Mouse (Mus musculus) neural tube, embryonic 14.5 days (tissue): ENCODE measurements at regions not wholly inside any gene's neighbourhood (a gene's known extent, or its start where the extent isn't known, plus 50 kb on each side); places are given as distances from the start of the nearest gene placed in this dataset.

ENCODE experiments used
- ATAC-seq: fragments of 200-750 bp; cut with Nextera tagmentation; 2 replicates; pipeline ENCODE4 v1.8.0; 2017; ENCODE audit warnings: low read depth, mild to moderate bottlenecking, moderate TSS enrichment, moderate library complexity
- H3K27ac ChIP-seq: fragments of 300-500 bp; sonication (generic); 2 replicates; pipeline ENCODE4 v1.5.1; 2014; ENCODE audit warnings: low read depth, mild to moderate bottlenecking, control low read depth, low read length, moderate library complexity, mixed read lengths
- H3K27me3 ChIP-seq: fragments of 300-500 bp; sonication (generic); 2 replicates; pipeline ENCODE4 v1.6.1; 2014; ENCODE audit warnings: low read length; ENCODE audit not compliant: control insufficient read depth, insufficient read depth
- H3K36me3 ChIP-seq: fragments of 300-500 bp; sonication (generic); 2 replicates; pipeline ENCODE4 v1.6.1; 2014; ENCODE audit warnings: low read length, mixed read lengths; ENCODE audit not compliant: control insufficient read depth, insufficient read depth
- H3K4me1 ChIP-seq: fragments of 300-500 bp; sonication (generic); 2 replicates; pipeline ENCODE4 v1.6.1; 2014; ENCODE audit warnings: low read length; ENCODE audit not compliant: control insufficient read depth, insufficient read depth
- H3K4me2 ChIP-seq: fragments of 300-500 bp; sonication (generic); 2 replicates; pipeline ENCODE4 v1.6.1; 2014; ENCODE audit warnings: mild to moderate bottlenecking, low read depth, low read length, control low read depth
- H3K4me3 ChIP-seq: fragments of 300-500 bp; sonication (generic); 2 replicates; pipeline ENCODE4 v1.5.1; 2014; ENCODE audit warnings: low read depth, low read length, control low read depth, mixed read lengths
- H3K9ac ChIP-seq: fragments of 300-500 bp; sonication (generic); replicated peaks from 2 replicates; pipeline ENCODE4 v1.6.1; 2014; ENCODE audit warnings: low read depth, mild to moderate bottlenecking, control low read depth, low read length, mixed read lengths
- H3K9me3 ChIP-seq: fragments of 300-500 bp; sonication (generic); 2 replicates; pipeline ENCODE4 v1.6.1; 2016; ENCODE audit warnings: low read length; ENCODE audit not compliant: control insufficient read depth
- WGBS: fragments of 180-500 bp; shearing (Covaris S2); extraction: QIAGEN DNeasy Blood & Tissue Kit; methylation state at CpG from one replicate; pipeline ENCODE4 v1.1.7; 2014; 5-methylcytosine and 5-hydroxymethylcytosine counted together

DNA sequence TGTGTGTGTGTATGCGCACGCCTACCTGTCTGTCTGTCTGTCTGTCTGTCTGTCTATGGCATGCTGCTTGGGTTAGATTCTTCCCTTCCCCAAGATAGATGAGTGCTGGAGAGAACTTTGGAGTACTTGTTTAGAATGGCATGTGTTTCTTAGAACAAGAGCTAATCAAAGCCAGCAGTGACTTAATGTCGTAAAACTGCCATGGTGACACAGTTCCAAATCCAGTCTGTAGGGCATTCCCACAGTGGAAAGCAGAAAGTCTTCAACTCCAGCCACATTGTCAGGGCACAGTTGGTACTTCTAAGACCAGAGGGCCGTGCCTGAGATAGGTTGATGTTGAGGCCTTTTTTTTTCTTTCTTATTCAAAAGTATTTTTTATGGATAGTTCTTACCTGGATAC lies 95.6 kb downstream of the Gm10604 start:
- Histone ChIP-seq H3K27me3 (no peaks in the 10 kb centered on the region), H3K36me3 (no peaks in the 10 kb centered on the region), H3K4me2 (no peak overlapping the region), H3K27ac (no peak overlapping the region), H3K9ac (no peak overlapping the region), H3K9me3 (no peaks in the 10 kb centered on the region), H3K4me1 (peaks cover 7% of the 10 kb centered on the region), H3K4me3 (no peak overlapping the region)
- no peak for ATAC-seq
- 85% methylated on average over 4 of the region's 4 CpGs for WGBS

DNA sequence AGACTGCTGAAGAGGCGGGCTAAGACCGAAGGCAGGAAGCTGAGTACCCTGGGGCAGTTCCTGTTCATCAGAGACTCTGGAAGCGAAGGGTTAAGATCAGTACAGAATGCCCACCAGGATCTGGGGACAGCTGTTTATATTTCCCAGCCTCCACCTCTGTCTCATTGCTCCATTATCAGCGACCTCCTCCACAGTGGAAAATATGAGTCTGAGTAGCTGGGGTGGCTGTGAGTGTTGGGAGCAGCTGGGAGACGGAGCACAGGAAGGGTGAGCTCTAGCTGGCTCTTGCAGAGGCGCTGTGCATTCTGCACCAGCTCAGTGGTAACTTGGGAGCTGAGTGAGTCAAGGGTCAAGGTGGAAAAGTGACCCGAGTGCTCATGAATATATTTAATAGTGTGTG lies 96.2 kb downstream of the Gm10604 start:
- no peaks in the 10 kb centered on the region for H3K27me3 ChIP-seq
- H3K4me1 ChIP-seq: peaks cover 7% of the 10 kb centered on the region
- H3K4me3 ChIP-seq: no peak overlapping the region
- no peak overlapping the region for H3K27ac ChIP-seq
- no peaks in the 10 kb centered on the region for H3K36me3 ChIP-seq
- no peak overlapping the region for H3K4me2 ChIP-seq
- WGBS: 57% methylated on average over 7 of the region's 7 CpGs
- H3K9ac ChIP-seq: no peak overlapping the region
- H3K9me3 ChIP-seq: no peaks in the 10 kb centered on the region
- ATAC-seq: no peak

DNA sequence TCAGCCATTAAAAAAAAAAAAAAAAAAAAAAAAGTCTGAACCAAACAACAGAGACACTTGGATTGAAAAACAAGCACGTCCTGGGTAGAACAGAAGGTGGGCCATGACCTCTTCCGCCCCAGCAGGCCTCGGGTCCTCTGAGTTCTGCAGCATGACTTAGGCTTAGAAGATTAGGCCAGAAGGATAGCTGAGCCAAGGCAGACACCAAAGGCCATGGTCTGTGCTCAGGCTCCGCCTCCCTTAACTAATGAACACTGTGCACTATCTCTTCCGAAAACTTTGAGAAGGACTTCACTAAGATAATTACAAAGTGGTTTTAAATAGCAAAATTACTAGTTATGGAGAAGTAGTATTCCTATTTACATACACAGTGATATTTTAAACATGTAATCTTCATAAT lies 97.8 kb downstream of the Gm10604 start:
- no peak for ATAC-seq
- Histone ChIP-seq H3K4me2 (no peak overlapping the region), H3K9ac (no peak overlapping the region), H3K36me3 (no peaks in the 10 kb centered on the region), H3K4me3 (no peak overlapping the region), H3K27ac (no peak overlapping the region), H3K27me3 (no peaks in the 10 kb centered on the region), H3K4me1 (peaks cover 7% of the 10 kb centered on the region), H3K9me3 (no peaks in the 10 kb centered on the region)
- 75% methylated on average over 5 of the region's 5 CpGs for WGBS

DNA sequence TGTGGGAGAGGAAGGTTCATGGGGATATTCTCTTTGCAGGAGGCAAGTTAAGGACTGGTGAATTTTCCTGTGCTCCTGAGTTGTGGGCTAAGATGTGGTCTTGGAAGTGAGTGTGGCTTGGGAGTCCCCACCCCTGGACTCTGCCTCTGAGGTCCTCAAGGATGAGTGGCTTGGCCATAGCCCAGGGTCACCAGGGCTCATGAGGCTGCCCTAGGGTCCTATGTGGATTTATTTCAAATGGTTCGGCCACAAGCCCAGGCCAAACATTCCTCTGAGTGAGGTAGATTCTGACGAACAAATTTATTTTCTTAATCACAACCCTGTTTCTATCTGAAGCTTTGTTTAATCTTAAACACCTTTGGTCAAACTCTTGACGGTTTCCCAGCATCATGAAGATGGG lies 98.4 kb downstream of the Gm10604 start:
- 92% methylated on average over 3 of the region's 3 CpGs for whole genome bisulfite sequencing
- peaks cover 7% of the 10 kb centered on the region for H3K4me1 ChIP-seq
- no peak overlapping the region for H3K4me3 ChIP-seq
- H3K9ac ChIP-seq: no peak overlapping the region
- H3K4me2 ChIP-seq: no peak overlapping the region
- no peak for ATAC-seq
- H3K9me3 ChIP-seq: no peaks in the 10 kb centered on the region
- no peaks in the 10 kb centered on the region for H3K27me3 ChIP-seq
- H3K36me3 ChIP-seq: no peaks in the 10 kb centered on the region
- no peak overlapping the region for H3K27ac ChIP-seq

DNA sequence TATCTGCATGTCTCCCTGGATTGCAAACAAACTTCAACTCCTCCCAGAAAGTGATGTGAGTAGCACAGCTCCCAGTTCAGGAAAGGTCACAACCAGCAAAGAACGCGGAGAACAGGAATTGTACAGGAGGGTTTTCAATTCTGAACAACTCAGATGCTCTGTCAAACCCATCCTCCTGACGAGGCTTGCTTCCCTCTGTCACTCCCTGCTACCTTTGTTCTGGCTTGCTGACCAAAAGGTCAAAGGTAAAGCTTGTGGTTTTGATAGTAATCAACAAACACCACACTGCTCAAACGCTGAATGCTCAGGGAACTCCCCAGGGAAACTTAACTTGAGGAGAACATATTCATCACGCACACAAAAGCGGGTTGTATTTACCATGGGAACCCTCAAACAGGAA lies 102.4 kb downstream of the Gm10604 start:
- no peaks in the 10 kb centered on the region for H3K4me1 ChIP-seq
- H3K27me3 ChIP-seq: no peaks in the 10 kb centered on the region
- WGBS: 79% methylated on average over 6 of the region's 6 CpGs
- H3K4me3 ChIP-seq: no peak overlapping the region
- H3K27ac ChIP-seq: no peak overlapping the region
- no peaks in the 10 kb centered on the region for H3K36me3 ChIP-seq
- no peak overlapping the region for H3K9ac ChIP-seq
- ATAC-seq: no peak
- H3K4me2 ChIP-seq: no peak overlapping the region
- H3K9me3 ChIP-seq: no peaks in the 10 kb centered on the region

DNA sequence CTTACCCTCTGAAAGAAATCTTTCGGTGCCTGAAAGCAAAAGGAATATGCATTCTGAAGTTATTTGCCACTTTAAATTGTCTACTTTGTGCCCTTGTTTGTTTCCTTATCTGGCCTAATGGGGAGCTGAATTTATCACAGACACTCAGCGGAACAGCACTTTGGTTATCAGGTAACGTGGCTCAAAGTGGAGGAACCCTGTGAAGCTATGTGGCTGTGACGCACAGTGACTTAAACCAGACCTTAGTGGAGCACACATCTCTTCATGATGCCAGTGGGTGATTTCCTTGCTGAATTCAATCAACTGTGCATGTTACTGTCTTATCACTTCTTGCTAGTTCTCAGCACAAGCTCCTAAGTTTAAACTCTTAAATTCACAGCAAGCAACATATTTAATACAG lies 103.1 kb downstream of the Gm10604 start:
- no peaks in the 10 kb centered on the region for H3K9me3 ChIP-seq
- H3K4me1 ChIP-seq: no peaks in the 10 kb centered on the region
- no peaks in the 10 kb centered on the region for H3K36me3 ChIP-seq
- H3K27ac ChIP-seq: no peak overlapping the region
- no peak overlapping the region for H3K4me3 ChIP-seq
- no peaks in the 10 kb centered on the region for H3K27me3 ChIP-seq
- no peak overlapping the region for H3K9ac ChIP-seq
- no peak overlapping the region for H3K4me2 ChIP-seq
- WGBS: 92% methylated on average over 4 of the region's 4 CpGs
- no peak for ATAC-seq

DNA sequence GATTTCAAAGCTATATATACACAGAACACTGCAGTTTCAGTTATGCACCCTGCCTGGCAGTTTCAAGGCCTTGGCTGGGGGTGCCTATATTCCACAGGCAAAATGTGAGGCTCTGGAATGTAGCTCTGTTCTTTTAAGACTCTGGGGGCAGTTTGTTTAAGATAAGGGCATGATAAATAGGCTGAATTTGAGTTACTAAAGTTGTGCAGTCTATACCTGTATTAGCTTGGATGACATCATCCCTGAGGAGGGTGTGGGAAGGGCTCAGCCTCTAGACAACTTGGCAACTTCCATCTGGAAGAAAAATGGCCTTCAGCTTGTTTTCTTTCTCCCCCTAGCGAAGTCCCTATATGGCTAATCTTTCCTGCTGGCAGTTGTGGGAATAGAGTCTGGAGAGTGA lies 105.1 kb downstream of the Gm10604 start:
- Histone ChIP-seq H3K4me2 (no peak overlapping the region), H3K27ac (no peak overlapping the region), H3K27me3 (no peaks in the 10 kb centered on the region), H3K9me3 (no peaks in the 10 kb centered on the region), H3K9ac (no peak overlapping the region), H3K4me1 (no peaks in the 10 kb centered on the region), H3K36me3 (no peaks in the 10 kb centered on the region), H3K4me3 (no peak overlapping the region)
- WGBS: 73% methylated on average over 1 of the region's 1 CpGs
- ATAC-seq: no peak

DNA sequence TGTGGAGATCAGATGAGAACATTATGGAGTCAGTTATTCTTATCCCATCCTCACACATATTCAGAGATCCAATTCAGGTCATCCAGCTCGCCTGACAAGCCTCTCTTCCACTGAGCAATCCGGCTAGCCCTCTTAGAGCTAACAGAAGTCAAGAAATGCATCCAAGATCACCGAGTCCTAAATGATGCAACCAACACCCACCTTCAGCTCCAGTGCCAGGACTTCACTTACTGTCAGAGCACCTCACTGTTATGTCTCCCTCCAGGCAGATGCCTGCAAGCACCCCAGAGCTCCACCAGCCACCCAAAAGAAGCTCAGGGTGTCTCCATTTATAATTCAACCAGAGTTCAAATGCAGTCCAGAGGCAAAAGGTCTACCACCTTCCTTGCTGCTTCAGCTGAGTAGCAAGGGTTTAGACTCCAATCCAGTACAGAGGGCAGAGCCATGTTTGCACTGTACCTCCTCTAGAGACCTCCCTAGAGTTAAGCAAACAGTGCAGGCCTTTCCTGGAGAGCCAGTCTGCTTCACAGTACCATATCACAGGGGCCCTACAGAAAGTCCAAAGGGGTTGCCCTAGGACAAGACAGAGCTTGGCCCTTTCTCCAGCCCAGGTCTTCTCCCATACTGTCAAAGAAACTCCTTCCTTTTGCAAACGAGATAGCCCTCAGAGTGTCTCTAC lies 106.3 kb downstream of the Gm10604 start:
- no peak for ATAC-seq
- H3K9ac ChIP-seq: no peak overlapping the region
- no peaks in the 10 kb centered on the region for H3K9me3 ChIP-seq
- no peak overlapping the region for H3K4me3 ChIP-seq
- no peak overlapping the region for H3K27ac ChIP-seq
- H3K36me3 ChIP-seq: no peaks in the 10 kb centered on the region
- H3K27me3 ChIP-seq: no peaks in the 10 kb centered on the region
- H3K4me2 ChIP-seq: no peak overlapping the region
- WGBS: 85% methylated on average over 4 of the region's 4 CpGs
- no peaks in the 10 kb centered on the region for H3K4me1 ChIP-seq

DNA sequence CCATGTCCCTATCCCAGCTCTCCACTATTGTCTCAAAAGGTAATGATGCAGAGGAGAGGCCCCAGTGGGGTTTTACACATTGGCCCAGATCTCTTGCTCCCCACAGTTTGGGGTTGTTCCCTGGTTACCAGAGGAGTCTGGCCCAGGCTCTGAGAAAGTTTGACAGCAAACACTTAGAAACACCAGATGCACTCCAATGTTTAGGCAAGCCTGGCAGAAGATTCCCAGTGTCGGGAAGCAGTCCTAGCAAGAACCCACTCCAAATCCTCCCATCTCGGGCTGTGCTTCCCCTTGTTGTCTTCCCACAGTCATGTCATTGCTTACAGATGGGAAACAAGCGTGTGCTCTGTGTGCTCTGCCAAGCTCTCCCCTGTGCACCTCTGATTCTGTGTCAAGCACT lies 109.0 kb downstream of the Gm10604 start:
- Histone ChIP-seq H3K36me3 (no peaks in the 10 kb centered on the region), H3K4me2 (no peak overlapping the region), H3K9me3 (no peaks in the 10 kb centered on the region), H3K27me3 (no peaks in the 10 kb centered on the region), H3K4me3 (no peak overlapping the region), H3K9ac (no peak overlapping the region), H3K27ac (no peak overlapping the region), H3K4me1 (no peaks in the 10 kb centered on the region)
- 87% methylated on average over 3 of the region's 3 CpGs for WGBS
- ATAC-seq: no peak
